Mouse (Mus musculus): Measurements from ENCODE around the gene Nfib.

- TF ChIP-seq MEF2A (IDR thresholded peaks at IDR 0.05; ENCODE audit: borderline replicate concordance, low read depth, low read length) (no peak), UBTF (IDR thresholded peaks at IDR 0.05; ENCODE audit: low read depth, low read length) (no peak), CHD1 (IDR thresholded peaks at IDR 0.05; ENCODE audit: low read depth, low read length) (no peak), ETS1 (conservative IDR thresholded peaks at IDR 0.05; ENCODE audit: low read depth, low read length) (no peak), POLR2A (IDR thresholded peaks at IDR 0.05; ENCODE audit: low read depth, low read length) (no peak), CTCF (conservative IDR thresholded peaks at IDR 0.05 in 1 of 2, IDR thresholded peaks at IDR 0.05 in 1 of 2; ENCODE audit: low read depth in 2 of 2, low read length in 2 of 2) (no peak), IRF4 (IDR thresholded peaks at IDR 0.05; ENCODE audit: low read depth, low read length) (no peak), EP300 (IDR thresholded peaks at IDR 0.05; ENCODE audit: low read length) (no peak), TCF12 (IDR thresholded peaks at IDR 0.05; ENCODE audit: low read depth, low read length) (no peak), ZKSCAN1 (IDR thresholded peaks at IDR 0.05; ENCODE audit: borderline replicate concordance, low read depth, low read length) (no peak), NRF1 (IDR thresholded peaks at IDR 0.05; ENCODE audit: low read depth, low read length) (no peak), TBP (conservative IDR thresholded peaks at IDR 0.05; ENCODE audit: low read depth, low read length) (no peak)
Observed at GRCm38 (mm10) chr4:82452905-82453304, 252.6 kb downstream of the Nfib start.

Measured in CH12.LX (cell line).